Mouse (Mus musculus) cerebellum, postnatal 10 days (tissue): ENCODE measurements around the gene Macrod1.
A peak's percentile ranks its signal among the peaks of the same experiment; 100 is the strongest.
"Not testable (repeated sequence)": the region's sequence is repeated elsewhere in the genome, so short reads cannot be mapped to it uniquely, and the experiment has no call there.

Source experiments
- DNase-seq, 2 experiments: peaks; one replicate each; pipeline ENCODE4 v3.0.0; 2021; ENCODE audit warnings: mixed read lengths in 2 of 2

The Macrod1 gene

DNA sequence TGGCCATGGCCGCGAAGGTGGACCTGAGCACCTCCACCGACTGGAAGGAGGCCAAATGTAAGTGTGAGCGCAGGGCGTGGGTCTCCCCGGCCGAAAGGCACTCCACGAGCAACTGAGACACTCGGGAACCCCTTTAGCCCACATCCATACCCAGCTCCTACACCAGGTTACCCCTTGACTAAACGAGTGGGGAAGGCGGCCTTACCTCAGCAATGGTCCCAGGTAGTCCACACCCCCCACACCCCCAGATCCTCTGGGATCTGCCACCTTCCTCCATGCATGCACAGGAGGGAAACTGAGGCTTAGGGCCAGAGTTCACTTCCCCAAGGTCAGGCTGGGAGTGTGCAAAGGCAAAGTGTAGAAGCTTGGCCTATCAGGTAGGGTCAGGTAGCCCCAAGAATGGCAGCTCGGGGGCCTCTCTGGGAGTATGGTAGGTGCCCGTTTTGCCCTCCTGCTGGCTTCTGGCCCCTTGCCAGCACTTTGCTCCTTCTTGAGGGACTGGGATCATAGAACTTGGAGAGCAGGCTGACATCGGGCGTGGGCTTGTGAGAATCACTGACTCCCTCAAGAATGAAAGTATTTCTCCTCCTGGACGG is 614 bp downstream of the Macrod1 start:
- peak; percentile 71 to 75 for DNase-seq

- peak; percentile 79 to 82 for DNase-seq
Measured at GRCm38 (mm10) chr19:7057722-7058207, 1.2 kb downstream of the Macrod1 start.

GRCm38 (mm10) chr19:7058541-7058940 is 1.9 kb downstream of the Macrod1 start:
- no peak for DNase-seq

DNA sequence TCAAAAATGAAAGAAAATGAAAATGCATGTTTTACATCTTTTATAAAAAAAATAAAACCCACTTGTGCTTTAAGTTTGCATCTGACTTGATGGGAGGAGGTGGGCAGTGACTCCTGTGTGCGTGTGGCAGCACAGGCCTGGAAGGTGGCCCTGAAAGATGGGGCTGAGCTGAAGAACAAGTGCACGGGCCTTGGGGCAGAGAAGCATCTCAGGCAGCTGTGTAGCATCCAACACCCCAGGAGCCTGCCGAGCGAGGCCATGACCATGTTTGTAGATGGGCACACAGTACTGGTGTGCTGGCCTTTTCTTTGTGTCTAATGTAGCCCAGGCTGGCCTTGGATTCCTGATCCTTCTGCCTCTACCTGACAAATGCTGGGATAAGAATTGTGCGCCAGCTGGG is 5.5 kb downstream of the Macrod1 start:
- no peak for DNase-seq

DNA sequence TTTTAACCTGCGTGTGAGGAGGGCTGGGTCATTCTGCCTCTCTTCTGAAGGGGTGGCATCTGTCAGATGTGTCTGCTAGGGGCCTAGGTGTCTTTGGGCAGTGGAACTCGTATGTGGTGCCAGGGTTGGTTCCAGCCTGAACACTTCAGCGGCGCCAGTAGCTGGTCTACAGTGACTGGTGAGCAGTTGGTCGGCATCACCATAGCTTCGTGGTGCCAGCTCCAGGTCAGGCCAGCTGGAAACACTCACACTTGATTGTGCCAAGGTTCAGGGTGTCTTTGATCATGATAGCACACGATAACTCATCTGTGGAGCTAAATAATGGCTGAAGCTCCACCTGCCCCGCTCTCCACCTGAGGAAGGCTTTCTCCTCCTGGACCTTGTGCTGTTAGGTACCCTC is 6.3 kb downstream of the Macrod1 start:
- peak; percentile 64 to 66 for DNase-seq

- peak; percentile 94 to 96 for DNase-seq
Measured at GRCm38 (mm10) chr19:7064571-7064970, 8.0 kb downstream of the Macrod1 start.

- DNase-seq = peak; percentile 83 to 88
Measured at GRCm38 (mm10) chr19:7066034-7066827, 9.6 kb downstream of the Macrod1 start.

DNA sequence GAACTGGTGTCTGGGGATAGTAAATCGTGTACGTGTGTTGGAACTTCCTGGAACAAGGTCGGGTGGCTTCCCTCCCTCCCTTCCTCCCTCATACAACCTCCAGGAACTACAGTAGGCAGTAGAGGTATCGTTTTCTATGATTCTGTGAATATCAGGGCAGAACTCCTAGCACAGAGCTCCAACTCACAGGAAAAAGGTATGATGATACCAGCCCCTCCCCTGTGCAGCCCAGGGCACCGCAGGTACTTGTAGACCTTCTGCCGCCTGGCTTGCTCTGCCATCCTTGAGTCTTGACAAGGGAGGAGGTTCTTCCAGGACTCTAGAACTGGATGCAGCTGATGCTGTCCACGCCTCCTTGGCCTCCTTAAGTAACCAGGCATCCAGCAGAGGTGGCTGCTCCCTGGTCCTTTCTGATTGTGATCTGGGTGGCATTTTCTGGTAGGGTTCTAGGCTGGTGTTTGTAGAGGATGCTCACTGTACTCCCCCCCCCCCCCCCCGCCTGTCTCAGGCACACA is 10.3 kb downstream of the Macrod1 start:
- DNase-seq = no peak

- no peak for DNase-seq
Measured at GRCm38 (mm10) chr19:7067344-7068050, 10.9 kb downstream of the Macrod1 start.

GRCm38 (mm10) chr19:7068136-7068535 is 11.5 kb downstream of the Macrod1 start:
- DNase-seq = peak; percentile 94 to 97

- DNase-seq = peak; percentile 62 to 72
Measured at GRCm38 (mm10) chr19:7068661-7069531, 12.3 kb downstream of the Macrod1 start.

DNA sequence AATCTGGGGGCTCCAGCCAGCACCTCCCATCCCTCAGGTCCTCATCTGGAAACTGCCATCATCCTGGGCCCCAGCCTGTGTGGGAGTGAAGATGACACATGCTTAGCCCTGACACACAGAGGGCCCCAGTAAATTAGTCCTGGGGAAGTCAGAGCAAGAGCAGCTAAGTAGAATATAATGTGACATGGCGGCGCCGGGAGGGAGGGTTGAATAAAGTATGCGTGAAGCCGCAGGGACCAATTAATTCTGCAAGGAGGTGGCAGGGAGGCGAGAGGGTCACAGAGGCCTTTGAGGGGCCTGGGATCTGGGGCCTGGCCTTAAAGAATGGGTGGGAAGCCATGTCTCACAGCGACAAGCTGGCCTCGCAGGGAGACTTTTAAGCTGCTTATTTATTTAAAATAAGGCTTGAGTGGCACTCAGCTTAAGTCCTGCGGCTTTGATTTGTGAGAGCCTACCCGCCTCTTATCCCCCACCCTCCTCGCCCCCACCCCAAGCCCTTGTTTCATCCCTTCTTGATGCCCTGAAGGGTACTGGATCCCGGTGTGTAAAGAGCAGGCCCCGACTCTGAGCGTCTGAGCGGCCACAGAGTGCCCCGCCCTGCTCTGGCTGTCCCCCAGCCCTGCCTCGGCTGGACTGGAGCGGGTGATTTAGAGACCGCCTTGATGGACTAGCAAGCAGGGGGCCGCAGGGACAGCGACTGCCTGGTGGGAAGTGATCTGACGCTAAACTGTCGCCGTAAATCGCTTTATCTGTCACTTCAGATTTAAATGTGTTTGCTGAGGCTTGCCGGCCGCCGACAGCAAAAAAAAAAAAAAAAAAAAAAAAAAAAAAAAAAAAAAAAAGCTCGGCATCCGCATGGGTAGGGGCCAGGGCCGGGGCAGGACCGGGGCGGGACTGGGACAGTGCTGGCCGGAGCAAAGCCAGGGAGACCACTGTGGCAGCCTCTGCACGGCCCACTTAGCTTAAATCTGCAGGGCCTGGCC is 13.5 kb downstream of the Macrod1 start:
- DNase-seq = no peak

DNA sequence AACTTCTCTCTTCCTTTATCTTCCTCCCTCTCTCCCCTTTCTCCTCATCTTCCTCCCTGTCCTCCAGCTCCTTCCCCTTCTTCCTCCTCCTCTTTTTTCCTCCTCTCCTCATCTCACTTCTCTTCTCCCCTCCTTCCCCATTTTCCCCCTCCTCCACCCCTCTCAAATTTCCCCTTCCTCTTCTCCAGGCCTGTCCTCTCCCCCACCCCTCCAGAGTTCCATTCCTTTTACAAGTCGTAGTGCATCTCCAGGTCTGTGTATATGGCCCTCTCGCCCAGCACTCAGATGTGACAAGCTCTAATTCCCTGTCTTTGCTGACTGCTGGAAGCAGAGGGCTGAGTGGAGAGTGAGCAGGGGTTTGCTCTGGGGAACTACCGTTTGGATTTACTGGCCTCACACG is 14.2 kb downstream of the Macrod1 start:
- DNase-seq = no peak

GRCm38 (mm10) chr19:7072221-7072620 is 15.6 kb downstream of the Macrod1 start:
- DNase-seq = peak in 1 of 2 experiments; percentile 45

DNA sequence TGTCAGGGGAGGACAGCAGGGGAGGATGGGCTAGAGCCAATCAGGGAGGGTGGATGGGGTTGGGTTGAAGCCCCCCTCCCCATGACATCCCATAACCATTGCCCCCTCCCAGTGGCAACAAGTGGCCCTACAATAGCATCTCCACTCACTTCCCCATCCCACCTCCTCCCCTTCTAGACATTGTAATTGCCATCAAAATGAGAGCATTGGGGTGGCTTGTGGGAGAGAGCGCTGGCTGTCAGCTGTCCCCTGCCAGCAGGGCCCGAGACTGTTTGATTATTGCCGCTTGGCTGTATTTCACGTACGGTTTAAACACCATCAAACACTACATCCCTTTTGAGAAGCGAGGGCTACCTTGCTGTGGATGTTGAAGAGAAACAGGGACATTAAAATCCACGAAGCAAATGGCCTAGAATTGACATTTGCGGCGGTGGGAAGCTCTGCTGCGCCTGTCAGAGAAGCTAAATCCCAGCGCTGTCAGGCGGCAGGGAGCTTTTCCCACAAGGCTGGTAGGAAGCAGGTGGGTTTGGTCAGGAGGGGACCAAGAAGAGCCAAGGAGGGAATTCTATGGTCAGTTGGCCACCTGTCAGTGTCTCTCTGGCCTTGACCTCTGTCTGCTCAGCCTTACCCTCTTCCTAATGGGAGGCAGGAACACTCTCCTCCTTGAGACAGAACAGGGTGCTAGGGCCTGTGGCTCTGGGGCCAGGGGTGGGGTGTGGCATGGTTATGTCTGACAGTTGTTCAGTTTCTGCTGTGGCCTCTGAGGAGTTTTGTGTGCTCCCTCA is 17.6 kb downstream of the Macrod1 start:
- peak in 1 of 2 experiments; percentile 12 for DNase-seq

DNA sequence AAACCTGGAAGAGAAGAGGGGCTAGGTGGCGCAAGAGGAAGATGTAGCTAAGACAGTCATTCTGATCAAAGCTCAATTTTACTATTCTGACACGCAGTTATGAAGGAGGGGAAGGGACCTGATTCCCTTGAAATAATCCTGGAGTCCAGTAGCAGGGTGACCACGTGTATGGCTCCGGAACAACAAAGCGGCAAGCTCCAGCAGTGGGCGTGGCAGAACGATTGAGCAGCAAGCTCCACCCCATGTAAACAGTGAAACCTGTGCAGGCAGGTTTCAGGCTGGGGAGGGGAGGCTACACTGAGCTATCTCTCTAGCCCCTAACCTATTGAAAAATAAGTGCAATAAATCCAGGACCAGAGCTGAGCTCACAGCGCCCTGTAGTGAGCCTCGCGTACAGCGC is 18.7 kb downstream of the Macrod1 start:
- DNase-seq = not testable (repeated sequence)

DNA sequence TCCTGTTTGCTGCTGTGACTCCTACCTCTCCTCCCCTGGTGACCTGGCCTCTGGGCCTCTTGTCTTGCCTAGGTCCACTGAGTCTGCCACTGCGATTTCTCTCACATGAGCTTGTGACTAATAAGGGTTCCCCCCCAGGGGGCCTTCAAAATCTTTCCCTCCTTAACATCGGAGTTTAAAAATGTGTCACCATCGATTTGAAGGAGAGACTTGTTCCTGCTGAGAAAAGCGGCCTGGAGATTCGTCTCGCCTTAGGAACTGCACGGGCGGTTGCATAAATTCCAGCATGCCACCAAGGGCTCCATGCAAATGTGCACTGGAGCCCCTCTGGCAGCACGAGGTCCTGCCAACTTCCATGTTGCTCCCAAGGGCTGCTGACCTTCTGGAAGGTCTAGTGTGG is 21.1 kb downstream of the Macrod1 start:
- DNase-seq = peak in 1 of 2 experiments; percentile 19

GRCm38 (mm10) chr19:7078271-7078670 is 21.7 kb downstream of the Macrod1 start:
- no peak for DNase-seq

GRCm38 (mm10) chr19:7081516-7082266 is 25.1 kb downstream of the Macrod1 start:
- DNase-seq = peak in 1 of 2 experiments; percentile 3
